Comparison of ENCODE assay signal across 8 mouse cellular contexts in genomic region chr6:121130039-121130705, GRCm38 (mm10). TPM values are rescaled to one million over a fixed set of nuclear protein-coding genes. Genes with fewer than 3 reads are reported as not detected.
A peak's percentile ranks its signal among the peaks of the same experiment; 100 is the strongest.
DNase-seq lines count a peak whose midpoint lies in the region; ATAC-seq lines count a peak whose summit lies in the region.

No protein-coding gene starts in this region.

- H3K9me3 ChIP-seq in intestine, embryonic 14.5 days (ENCODE audit: control insufficient read depth, low read length), result no peaks in the 10 kb centered on the region

- peaks cover 10% of the 10 kb centered on the region for H3K4me1 ChIP-seq in intestine, embryonic 14.5 days (replicated peaks; ENCODE audit: control insufficient read depth, insufficient read depth, low read length)

- WGBS in intestine, embryonic 14.5 days, result 2% methylated on average over 32 of the region's 32 CpGs

- peak overlapping the region; percentile 71 for H3K4me2 ChIP-seq in intestine, embryonic 14.5 days (ENCODE audit: low read length)

- DNase-seq in adrenal gland, adult (ENCODE audit: inconsistent age in 2 of 2, low spot score in 1 of 2), result peak; percentile 88 to 97
- peak; percentile 95 for DNase-seq in embryo, embryonic 10.5 days (ENCODE audit: low spot score)
- DNase-seq in gastrocnemius, postnatal 25 days, result peak; percentile 76
- peak; percentile 92 for DNase-seq in intestine, embryonic 14.5 days (ENCODE audit: low spot score)
- DNase-seq in left cerebral cortex, postnatal 10 days (ENCODE audit: extremely low spot score in 1 of 2, low spot score in 2 of 2), result peak; percentile 87 to 88
- peak; percentile 87 for DNase-seq in right cerebral cortex, postnatal 25 days
- DNase-seq in urinary bladder, postnatal 36 days (ENCODE audit: low spot score in 2 of 2), result peak; percentile 78 to 86

- ATAC-seq in intestine, embryonic 14.5 days (replicated peaks; ENCODE audit: low FRiP score, low TSS enrichment, low read depth), result peak; percentile 89
- ATAC-seq in megakaryocyte-erythroid progenitor cell, adult 5-6 weeks (replicated peaks; ENCODE audit: low FRiP score, low TSS enrichment, poor library complexity, severe bottlenecking), result peak; percentile 96

- H3K27ac ChIP-seq in intestine, embryonic 14.5 days (ENCODE audit: low read depth), result no peak overlapping the region

- peak overlapping the region; percentile 18; the same call in 1 of the 2 replicates for H3K9ac ChIP-seq in intestine, embryonic 14.5 days (ENCODE audit: low read length)

- no peaks in the 10 kb centered on the region for H3K36me3 ChIP-seq in intestine, embryonic 14.5 days (ENCODE audit: control insufficient read depth, insufficient read depth, low read length)

- peaks cover 31% of the 10 kb centered on the region for H3K27me3 ChIP-seq in intestine, embryonic 14.5 days (replicated peaks; ENCODE audit: control insufficient read depth, insufficient read depth, low read length)

- intact Hi-C loops in left cerebral cortex, postnatal 10 days (cut with DNase I), result loop anchor here (2.0 to 5.0 kb wide), 2 partner anchors 49 to 158 kb away; no protein-coding TSS in a partner anchor

- peak overlapping the region; percentile 34 for H3K4me3 ChIP-seq in intestine, embryonic 14.5 days (ENCODE audit: low read depth, low read length)

RNA-seq across cellular contexts. Expression of gene Mical3, which starts 0.6 kb away (rescaled TPM):
- total RNA-seq in gastrocnemius, postnatal 25 days (2021), result 10 to 100 TPM; 61.6 to 65.3 TPM
- 10.8 and 12.9 TPM in 2 replicates for polyA plus RNA-seq in intestine, embryonic 14.5 days (2014; fragmentation: Nextera tagmentation; extraction: Ambion mirVana)
- total RNA-seq in left cerebral cortex, postnatal 10 days (2021), result 100 to 1,000 TPM; 110 to 111 TPM
- total RNA-seq in megakaryocyte-erythroid progenitor cell, adult 5-6 weeks (2014; fragmentation: Nextera tagmentation), result 77.2 and 89.3 TPM in 2 replicates
- total RNA-seq in megakaryocyte-erythroid progenitor cell, adult 5-6 weeks (2017), result 23.6 and 26.4 TPM in 2 replicates

RNA-seq across cellular contexts. Expression of gene Pex26, which starts 53.3 kb away (rescaled TPM):
- 1 to 10 TPM; 2.8 TPM for total RNA-seq in gastrocnemius, postnatal 25 days (2021)
- 10.5 and 11.5 TPM in 2 replicates for polyA plus RNA-seq in intestine, embryonic 14.5 days (2014; fragmentation: Nextera tagmentation; extraction: Ambion mirVana)
- 10 to 100 TPM; 13.9 to 15.1 TPM for total RNA-seq in left cerebral cortex, postnatal 10 days (2021)
- 6.3 and 9.5 TPM in 2 replicates for total RNA-seq in megakaryocyte-erythroid progenitor cell, adult 5-6 weeks (2014; fragmentation: Nextera tagmentation)
- total RNA-seq in megakaryocyte-erythroid progenitor cell, adult 5-6 weeks (2017), result 6.2 and 7.1 TPM in 2 replicates
